Mouse (Mus musculus) neural tube, embryonic 13.5 days (tissue): ENCODE measurements at regions not wholly inside any gene's neighbourhood (a gene's known extent, or its start where the extent isn't known, plus 50 kb on each side); places are given as distances from the start of the nearest gene placed in this dataset.
"Not testable (repeated sequence)": the region's sequence is repeated elsewhere in the genome, so short reads cannot be mapped to it uniquely, and the experiment has no call there.

Source experiments
- ATAC-seq: fragments of 200-750 bp; cut with Nextera tagmentation; 2 replicates; pipeline ENCODE4 v1.8.0; 2017; ENCODE audit warnings: low read depth, mild to moderate bottlenecking, moderate TSS enrichment, moderate library complexity
- H3K27ac ChIP-seq: fragments of 300-500 bp; sonication (generic); replicated peaks from 2 replicates; pipeline ENCODE4 v1.5.1; 2015; ENCODE audit warnings: moderate library complexity, mild to moderate bottlenecking, inconsistent platforms
- H3K27me3 ChIP-seq: fragments of 300-500 bp; sonication (generic); 2 replicates; pipeline ENCODE4 v1.6.1; 2015; ENCODE audit warnings: mild to moderate bottlenecking, inconsistent platforms
- H3K36me3 ChIP-seq: fragments of 300-500 bp; sonication (generic); 2 replicates; pipeline ENCODE4 v1.6.1; 2015; ENCODE audit warnings: mild to moderate bottlenecking, inconsistent platforms
- H3K4me1 ChIP-seq: fragments of 300-500 bp; sonication (generic); replicated peaks from 2 replicates; pipeline ENCODE4 v1.6.1; 2015; ENCODE audit warnings: inconsistent platforms
- H3K4me2 ChIP-seq: fragments of 300-500 bp; sonication (generic); 2 replicates; pipeline ENCODE4 v1.6.1; 2015; ENCODE audit warnings: inconsistent platforms, mild to moderate bottlenecking, moderate library complexity
- H3K4me3 ChIP-seq: fragments of 300-500 bp; sonication (generic); 2 replicates; pipeline ENCODE4 v1.5.1; 2015; ENCODE audit warnings: mild to moderate bottlenecking, inconsistent platforms
- H3K9ac ChIP-seq: fragments of 300-500 bp; sonication (generic); 2 replicates; pipeline ENCODE4 v1.6.1; 2015; ENCODE audit warnings: moderate library complexity, mild to moderate bottlenecking, inconsistent platforms
- H3K9me3 ChIP-seq: fragments of 300-500 bp; sonication (generic); 2 replicates; pipeline ENCODE4 v1.6.1; 2016; ENCODE audit warnings: inconsistent platforms
- WGBS: fragments of 180-500 bp; shearing (Covaris S2); methylation state at CpG from one replicate; pipeline ENCODE4 v1.1.7; 2015; 5-methylcytosine and 5-hydroxymethylcytosine counted together

- not testable (repeated sequence) for H3K4me2 ChIP-seq, H3K9ac ChIP-seq, H3K36me3 ChIP-seq, H3K4me3 ChIP-seq, H3K27me3 ChIP-seq, H3K9me3 ChIP-seq, ATAC-seq, H3K27ac ChIP-seq, H3K4me1 ChIP-seq
- WGBS = 86% methylated on average over 9 of the region's 9 CpGs
Measured at GRCm38 (mm10) chr13:61957197-61957596, 172.5 kb upstream of the Zfp808 start.

DNA sequence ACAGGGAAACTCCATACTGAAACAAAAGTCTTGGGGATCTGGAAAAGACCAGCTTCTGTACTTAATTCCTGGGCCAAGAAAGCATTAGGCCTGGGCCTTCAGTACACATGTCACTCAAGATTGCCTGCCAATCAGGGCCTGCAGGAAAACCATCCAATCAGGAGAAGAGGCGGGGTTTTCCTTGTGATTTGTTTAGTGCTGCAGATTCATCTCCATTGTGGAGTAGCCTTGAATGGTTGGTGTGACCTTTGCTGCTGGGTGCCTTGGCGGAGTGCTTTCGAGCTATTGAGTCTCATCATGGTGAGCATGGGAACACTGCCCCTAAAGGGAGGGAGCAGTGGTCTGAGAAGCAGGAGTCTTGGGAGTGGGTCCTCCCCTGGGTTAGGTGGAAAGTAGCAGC lies 150.8 kb upstream of the Zfp808 start:
- not testable (repeated sequence) for H3K36me3 ChIP-seq, H3K4me2 ChIP-seq, H3K9ac ChIP-seq, ATAC-seq, H3K27ac ChIP-seq, H3K4me3 ChIP-seq, H3K9me3 ChIP-seq, H3K4me1 ChIP-seq, H3K27me3 ChIP-seq
- 90% methylated on average over 3 of the region's 3 CpGs for WGBS

GRCm38 (mm10) chr13:61996519-61996918 lies 133.2 kb upstream of the Zfp808 start:
- not testable (repeated sequence) for H3K4me1 ChIP-seq, H3K36me3 ChIP-seq, H3K4me2 ChIP-seq, ATAC-seq, H3K9ac ChIP-seq, H3K9me3 ChIP-seq, H3K27me3 ChIP-seq, H3K27ac ChIP-seq, H3K4me3 ChIP-seq
- 67% methylated on average over 3 of the region's 3 CpGs for WGBS

- 4% methylated on average over 6 of the region's 6 CpGs for WGBS
- not testable (repeated sequence) for H3K9me3 ChIP-seq
Measured at GRCm38 (mm10) chr13:61998803-61999202, 130.9 kb upstream of the Zfp808 start.

GRCm38 (mm10) chr13:62007321-62007720 lies 122.4 kb upstream of the Zfp808 start:
- not testable (repeated sequence) for H3K9ac ChIP-seq, H3K27ac ChIP-seq, H3K9me3 ChIP-seq, ATAC-seq, H3K27me3 ChIP-seq, H3K4me1 ChIP-seq, H3K4me3 ChIP-seq, H3K4me2 ChIP-seq, H3K36me3 ChIP-seq
- WGBS = 68% methylated on average over 1 of the region's 1 CpGs

More at GRCm38 (mm10) chr13:61998803-61999202, 130.9 kb upstream of the Zfp808 start:
- peak overlapping the region; percentile 30 for H3K4me2 ChIP-seq
- H3K27me3 ChIP-seq, H3K27ac ChIP-seq, H3K4me1 ChIP-seq, H3K36me3 ChIP-seq, H3K9ac ChIP-seq, H3K4me3 ChIP-seq, ATAC-seq: not testable (repeated sequence)

- peak overlapping the region; percentile 81 for H3K27ac ChIP-seq
- H3K4me2 ChIP-seq = peak overlapping the region; percentile 59
- 2% methylated on average over 22 of the region's 22 CpGs for WGBS
- peak; percentile 92 for ATAC-seq
- H3K4me3 ChIP-seq = peak overlapping the region; percentile 62
- H3K4me1 ChIP-seq, H3K36me3 ChIP-seq, H3K9me3 ChIP-seq, H3K27me3 ChIP-seq: not testable (repeated sequence)
- H3K9ac ChIP-seq = peak overlapping the region; percentile 86
Measured at GRCm38 (mm10) chr13:62015424-62016167, 114.1 kb upstream of the Zfp808 start.

- peak overlapping the region; percentile 81 for H3K27ac ChIP-seq
- ATAC-seq = not testable (repeated sequence)
Measured at GRCm38 (mm10) chr13:62016168-62016502, 113.6 kb upstream of the Zfp808 start.

DNA sequence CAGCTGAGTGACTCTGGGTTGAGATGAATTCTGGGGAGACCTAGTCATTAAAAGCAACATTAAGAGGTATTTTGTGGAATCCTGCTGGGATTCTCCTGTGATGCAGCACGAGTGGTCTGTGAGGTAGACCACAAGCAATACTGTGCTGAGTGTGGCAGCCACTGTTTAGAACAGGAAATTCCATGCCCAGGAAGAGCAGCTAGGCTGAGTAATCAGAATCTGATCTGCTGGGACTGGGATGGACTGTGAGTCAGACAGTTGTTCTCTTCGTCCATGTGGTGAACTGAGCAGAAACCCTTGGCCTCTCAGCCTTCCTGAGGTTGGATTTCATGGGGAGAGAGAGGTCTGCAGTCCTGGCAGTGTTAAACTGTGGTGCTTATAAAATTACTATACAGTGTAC lies 92.0 kb upstream of the Zfp808 start:
- not testable (repeated sequence) for H3K9ac ChIP-seq, H3K4me1 ChIP-seq, H3K27ac ChIP-seq, H3K4me3 ChIP-seq, ATAC-seq, H3K4me2 ChIP-seq, H3K27me3 ChIP-seq
- Histone ChIP-seq H3K9me3 (peaks cover 15% of the 10 kb centered on the region), H3K36me3 (peaks cover 19% of the 10 kb centered on the region)
- WGBS = 90% methylated on average over 2 of the region's 2 CpGs

More at GRCm38 (mm10) chr13:62016168-62016502, 113.6 kb upstream of the Zfp808 start:
- peak overlapping the region; percentile 86 for H3K9ac ChIP-seq
- H3K36me3 ChIP-seq, H3K4me1 ChIP-seq, H3K9me3 ChIP-seq, H3K27me3 ChIP-seq: not testable (repeated sequence)
- peak overlapping the region; percentile 59 for H3K4me2 ChIP-seq
- peak overlapping the region; percentile 62 for H3K4me3 ChIP-seq
- WGBS = 0% methylated on average over 5 of the region's 5 CpGs

- H3K4me3 ChIP-seq, H3K9ac ChIP-seq, H3K27ac ChIP-seq, H3K27me3 ChIP-seq, H3K4me2 ChIP-seq, H3K36me3 ChIP-seq, H3K4me1 ChIP-seq, H3K9me3 ChIP-seq, ATAC-seq: not testable (repeated sequence)
- WGBS = 81% methylated on average over 2 of the region's 2 CpGs
Measured at GRCm38 (mm10) chr13:62077951-62078671, 51.6 kb upstream of the Zfp808 start.

DNA sequence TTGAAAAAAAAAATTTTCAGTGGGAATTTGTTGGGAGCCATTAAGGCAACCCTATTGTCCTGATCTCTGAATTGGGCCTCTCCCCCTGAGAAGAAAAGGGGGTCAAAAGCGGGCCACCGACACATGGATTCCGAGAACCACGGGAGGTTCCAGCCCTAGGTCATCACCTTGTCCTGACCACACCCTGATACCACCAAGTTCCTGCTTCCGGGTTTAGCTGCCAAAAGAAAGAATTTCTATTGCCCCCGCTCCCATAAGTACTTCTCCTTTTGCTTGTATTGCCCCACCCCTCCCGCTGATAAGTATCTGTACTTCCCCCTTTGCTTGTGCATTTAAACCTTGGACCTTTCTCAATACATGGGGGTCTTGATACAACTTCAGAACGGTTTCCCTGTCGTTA lies 50.8 kb upstream of the Zfp808 start:
- H3K36me3 ChIP-seq, H3K4me3 ChIP-seq, H3K4me1 ChIP-seq, H3K9ac ChIP-seq, H3K9me3 ChIP-seq, H3K27me3 ChIP-seq, H3K4me2 ChIP-seq, ATAC-seq, H3K27ac ChIP-seq: not testable (repeated sequence)
- WGBS = 91% methylated on average over 9 of the region's 9 CpGs
